Mouse (Mus musculus) ES-Bruce4 (cell line): ENCODE measurements around the gene Tmod2. TPM values are rescaled to one million over a fixed set of nuclear protein-coding genes. Genes with fewer than 3 reads are reported as not detected.

Source experiments
- H3K27ac ChIP-seq: 2 replicates; pipeline ENCODE4 v1.5.1; 2012; ENCODE audit warnings: low read length, inconsistent platforms; ENCODE audit not compliant: insufficient read depth
- H3K27me3 ChIP-seq: 2 replicates; pipeline ENCODE4 v1.6.1; 2012; ENCODE audit warnings: mild to moderate bottlenecking, low read length, inconsistent platforms; ENCODE audit not compliant: control insufficient read depth, poor library complexity, insufficient read depth, severe bottlenecking
- H3K36me3 ChIP-seq: 2 replicates; pipeline ENCODE4 v1.6.1; 2012; ENCODE audit warnings: inconsistent platforms, mild to moderate bottlenecking, low read length, moderate library complexity; ENCODE audit not compliant: control insufficient read depth, poor library complexity, insufficient read depth, severe bottlenecking
- H3K4me1 ChIP-seq: one replicate; pipeline ENCODE4 v1.8.1; 2011; ENCODE audit warnings: low read length; ENCODE audit not compliant: control insufficient read depth, insufficient read depth
- H3K4me3 ChIP-seq: 2 replicates; pipeline ENCODE4 v1.5.1; 2011; ENCODE audit warnings: low read depth, mild to moderate bottlenecking, low read length
- H3K9ac ChIP-seq: 2 replicates; pipeline ENCODE4 v1.6.1; 2012; ENCODE audit warnings: low read depth, mild to moderate bottlenecking, inconsistent platforms; ENCODE audit not compliant: poor library complexity, severe bottlenecking
- H3K9me3 ChIP-seq: replicated peaks from 2 replicates; pipeline ENCODE4 v1.6.1; 2012; ENCODE audit warnings: mild to moderate bottlenecking, low read length, inconsistent platforms; ENCODE audit not compliant: control insufficient read depth, poor library complexity, insufficient read depth, severe bottlenecking
- CTCF ChIP-seq: IDR thresholded peaks from one replicate; pipeline ENCODE4 v1.8.1; 2011; ENCODE audit warnings: low read depth, low read length
- EP300 ChIP-seq: IDR thresholded peaks from 2 replicates; pipeline ENCODE4 v1.6.1; 2011; ENCODE audit warnings: low read depth, low read length; ENCODE audit not compliant: insufficient read depth
- POLR2A ChIP-seq: IDR thresholded peaks from one replicate; pipeline ENCODE4 v1.8.1; 2011; ENCODE audit warnings: low read length; ENCODE audit not compliant: insufficient read depth
- polyA plus RNA-seq: library from polyadenylated mRNA; stranded (reverse); fragments of >200 nt; gene quantifications from 2 replicates; pipeline ENCODE4 v1.2.4, GENCODE M21; 2011; ENCODE audit warnings: low read depth; ENCODE audit not compliant: missing spikeins, insufficient read depth, insufficient read length

Tmod2 gene
- polyA plus RNA-seq, 1 experiment: 7.3 TPM

DNA sequence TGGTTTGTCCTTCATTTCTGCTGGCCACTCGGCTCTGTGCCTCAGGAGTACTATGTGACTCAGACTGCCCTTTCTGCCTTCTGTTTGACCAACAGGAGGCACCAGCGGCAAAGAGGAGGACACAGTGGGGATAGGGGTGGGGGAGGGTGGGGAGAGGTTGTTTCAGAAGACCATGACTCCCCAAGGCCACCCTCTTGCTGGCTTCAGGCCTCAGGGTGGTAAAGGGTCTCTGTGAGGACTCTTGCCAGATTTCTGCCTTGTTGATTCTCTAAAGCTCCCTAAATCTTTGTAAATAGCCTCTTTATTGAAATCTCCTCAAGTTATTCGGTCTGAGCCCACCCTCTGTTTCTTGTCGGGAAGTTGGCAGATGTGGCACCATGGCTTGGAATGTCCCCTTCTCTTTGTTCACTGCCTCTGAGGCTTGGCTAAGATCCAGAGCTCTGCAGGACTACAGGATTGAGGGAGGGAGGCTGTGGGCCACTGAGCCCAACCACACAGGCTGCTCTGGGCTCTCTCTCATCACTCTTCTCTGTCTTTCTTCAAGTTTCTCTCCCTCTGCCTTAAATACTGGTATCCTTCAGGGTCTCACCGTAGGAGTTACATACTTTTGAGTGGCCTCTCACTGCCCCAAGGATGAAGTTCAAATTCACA is 11.8 kb downstream of the Tmod2 start:
- H3K27me3 ChIP-seq: no peaks in the 10 kb centered on the region
- no peak overlapping the region for H3K9ac ChIP-seq
- no peaks in the 10 kb centered on the region for H3K9me3 ChIP-seq
- no peak for TF ChIP-seq EP300
- TF ChIP-seq CTCF: no peak
- no peak for TF ChIP-seq POLR2A
- H3K27ac ChIP-seq: no peak overlapping the region
- H3K4me3 ChIP-seq: no peak overlapping the region
- no peaks in the 10 kb centered on the region for H3K36me3 ChIP-seq
- H3K4me1 ChIP-seq: no peaks in the 10 kb centered on the region

DNA sequence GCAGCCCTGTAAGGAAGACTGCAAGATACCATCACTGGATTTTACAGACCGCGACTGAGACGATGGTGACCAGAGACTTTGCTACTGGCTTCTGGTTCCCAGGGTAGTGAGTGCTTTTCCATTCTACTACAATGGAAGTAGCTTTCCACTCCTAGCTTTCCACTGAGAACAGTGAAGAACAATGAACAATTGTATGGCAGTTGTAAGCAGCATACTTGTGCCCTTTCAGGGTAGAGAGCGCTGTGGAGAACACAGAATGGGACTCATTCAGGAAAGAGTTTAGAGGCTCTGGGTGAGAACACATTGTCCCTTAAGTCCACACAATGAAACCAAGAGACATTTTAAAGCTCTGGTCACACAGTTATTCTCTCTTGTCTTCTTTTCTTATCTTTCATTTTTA is 13.5 kb downstream of the Tmod2 start:
- Histone ChIP-seq H3K36me3 (no peaks in the 10 kb centered on the region), H3K9ac (no peak overlapping the region), H3K9me3 (no peaks in the 10 kb centered on the region), H3K27ac (no peak overlapping the region), H3K4me3 (no peak overlapping the region), H3K4me1 (no peaks in the 10 kb centered on the region), H3K27me3 (no peaks in the 10 kb centered on the region)
- TF ChIP-seq CTCF (no peak), EP300 (no peak), POLR2A (no peak)

DNA sequence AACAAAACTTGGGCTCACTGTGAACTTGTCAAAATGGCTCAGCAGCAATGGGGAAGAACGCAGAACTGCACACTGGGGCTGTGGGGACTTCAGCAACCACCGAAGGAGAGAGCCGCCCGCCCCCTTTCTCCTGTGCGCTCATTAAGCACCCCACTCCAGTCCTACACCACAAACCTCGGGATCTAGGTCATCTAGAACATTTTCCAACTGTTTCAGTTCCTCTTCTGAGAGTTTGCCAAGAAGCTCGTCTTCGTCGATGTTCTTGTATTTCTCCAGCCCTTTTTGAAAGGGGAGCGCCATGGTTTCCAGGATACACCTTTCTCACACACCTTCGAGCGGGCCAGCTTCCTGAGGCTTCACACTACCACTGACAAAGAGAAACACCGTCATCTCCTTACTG is 14.1 kb downstream of the Tmod2 start:
- Histone ChIP-seq H3K27me3 (no peaks in the 10 kb centered on the region), H3K36me3 (no peaks in the 10 kb centered on the region), H3K9me3 (no peaks in the 10 kb centered on the region), H3K9ac (no peak overlapping the region), H3K27ac (no peak overlapping the region), H3K4me1 (no peaks in the 10 kb centered on the region), H3K4me3 (no peak overlapping the region)
- TF ChIP-seq CTCF (no peak), EP300 (no peak), POLR2A (no peak)

DNA sequence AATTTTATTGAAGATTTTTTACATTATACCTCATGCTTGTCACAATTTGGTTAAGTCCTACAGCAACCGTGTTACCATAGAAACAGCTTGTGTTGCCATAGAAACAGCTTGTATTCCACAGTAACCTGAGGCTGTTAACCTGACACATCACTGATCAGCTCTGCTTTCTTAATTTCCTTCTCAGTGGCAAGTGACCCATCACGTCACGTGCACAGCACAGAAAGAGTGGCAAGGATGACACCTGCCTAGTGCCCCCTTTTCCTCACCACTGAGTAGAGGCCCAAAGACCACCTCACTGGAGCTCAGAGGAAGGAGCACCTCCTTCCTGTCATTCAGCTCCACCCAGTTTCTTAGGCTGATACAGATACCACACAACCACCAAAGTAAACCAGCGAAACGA is 17.6 kb downstream of the Tmod2 start:
- no peaks in the 10 kb centered on the region for H3K27me3 ChIP-seq
- no peak overlapping the region for H3K9ac ChIP-seq
- no peak overlapping the region for H3K4me3 ChIP-seq
- no peaks in the 10 kb centered on the region for H3K9me3 ChIP-seq
- H3K4me1 ChIP-seq: no peaks in the 10 kb centered on the region
- TF ChIP-seq POLR2A: no peak
- no peak for TF ChIP-seq EP300
- TF ChIP-seq CTCF: no peak
- no peaks in the 10 kb centered on the region for H3K36me3 ChIP-seq
- no peak overlapping the region for H3K27ac ChIP-seq

DNA sequence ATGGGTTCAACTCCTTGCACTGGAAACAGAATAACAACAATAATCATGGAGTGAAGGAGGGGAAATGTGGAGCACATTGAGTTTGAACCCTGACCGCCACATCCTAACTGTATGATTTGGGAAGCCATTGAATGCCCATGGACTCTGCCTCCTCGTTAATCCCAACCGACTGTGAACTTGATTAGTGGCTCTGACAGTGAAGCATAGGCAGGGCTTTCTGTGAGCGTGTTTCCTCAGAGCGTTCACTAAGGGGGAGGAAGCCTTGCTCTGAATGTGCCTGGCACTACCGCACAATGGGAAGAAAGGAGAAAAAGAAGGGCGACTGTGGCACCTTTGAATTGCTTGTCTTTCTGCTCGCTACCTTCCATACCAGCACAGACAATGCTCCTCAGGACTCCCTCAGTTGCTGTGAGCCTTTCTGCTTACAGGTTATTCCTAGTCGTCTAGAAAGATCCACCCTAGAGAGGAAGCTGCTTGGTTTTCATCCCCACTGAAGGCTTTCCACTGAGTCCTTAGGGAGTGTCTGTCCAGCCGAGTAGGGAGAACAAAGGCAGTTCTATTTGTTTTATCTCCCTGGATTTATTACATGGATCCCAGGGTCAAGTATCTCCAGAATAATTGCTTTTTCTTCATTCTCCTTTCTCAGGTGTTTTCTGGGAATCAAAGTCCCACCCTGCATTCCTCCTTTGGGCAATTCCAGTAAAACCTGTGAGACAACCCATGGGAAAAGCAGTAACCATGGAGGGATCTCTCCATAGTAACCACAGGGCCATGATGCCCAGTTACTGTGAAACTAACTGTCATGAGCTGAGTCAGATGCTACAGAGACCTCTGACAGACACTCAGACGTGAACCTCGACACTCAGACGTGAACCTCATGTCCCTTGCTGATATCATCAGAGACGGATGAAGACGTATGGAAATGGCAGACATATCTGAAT is 21.0 kb downstream of the Tmod2 start:
- Histone ChIP-seq H3K4me3 (no peak overlapping the region), H3K9me3 (no peaks in the 10 kb centered on the region), H3K4me1 (no peaks in the 10 kb centered on the region), H3K27me3 (no peaks in the 10 kb centered on the region), H3K27ac (no peak overlapping the region), H3K36me3 (no peaks in the 10 kb centered on the region), H3K9ac (no peak overlapping the region)
- TF ChIP-seq CTCF: no peak
- TF ChIP-seq POLR2A: no peak
- no peak for TF ChIP-seq EP300
